Mouse (Mus musculus): ENCODE data around the gene Cytip. TPM values are rescaled to one million over a fixed set of nuclear protein-coding genes. Genes with fewer than 3 reads are reported as not detected.
A peak's percentile ranks its signal among the peaks of the same experiment; 100 is the strongest.

The Cytip gene
- polyA plus RNA-seq, 1 experiment from 2014 or later = 0.11 TPM

DNA sequence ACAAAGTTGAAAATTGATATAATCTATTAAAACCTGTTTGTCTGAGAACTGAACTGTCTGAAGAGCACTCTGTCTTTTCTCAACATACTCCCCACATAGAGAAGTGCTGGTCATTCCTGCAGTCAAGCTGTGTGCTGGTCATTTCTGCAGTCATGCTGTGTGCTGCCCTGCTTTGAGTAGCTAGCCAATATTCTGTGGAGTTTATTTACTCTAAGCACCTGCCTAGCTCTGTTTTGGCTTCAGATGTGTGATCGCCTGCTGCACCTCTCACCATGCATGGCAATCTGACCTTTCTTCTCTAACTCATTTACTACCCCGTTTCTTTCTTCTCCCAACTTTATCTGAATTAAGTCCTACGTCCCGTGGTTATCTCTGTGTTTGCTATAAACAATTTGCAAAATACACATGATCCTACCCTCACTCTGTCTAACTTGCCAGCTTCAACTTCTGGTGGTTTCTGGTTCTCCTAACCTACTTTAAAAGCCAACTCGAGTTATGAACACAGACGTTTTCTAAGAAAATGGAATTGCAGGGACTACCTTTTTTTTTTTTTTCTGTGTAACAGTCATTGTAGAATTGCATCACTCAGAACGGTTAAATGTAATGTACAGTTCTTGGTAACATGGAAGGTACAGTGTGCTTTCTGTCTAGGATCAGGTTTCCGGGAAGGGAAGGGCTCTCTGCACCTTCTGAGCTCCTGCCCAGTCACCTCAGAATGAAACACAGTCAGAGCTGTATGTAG, 7.9 kb downstream of the Cytip start:
- Histone ChIP-seq H3K27me3 (ENCODE audit: control insufficient read depth, insufficient read depth, low read length) (no peaks in the 10 kb centered on the region), H3K4me1 (replicated peaks; ENCODE audit: control insufficient read depth, insufficient read depth, low read length) (no peaks in the 10 kb centered on the region), H3K4me3 (ENCODE audit: low read depth, low read length) (no peak overlapping the region), H3K9me3 (ENCODE audit: control insufficient read depth, low read length) (no peaks in the 10 kb centered on the region), H3K9ac (ENCODE audit: low read depth, low read length) (no peak overlapping the region), H3K4me2 (replicated peaks; ENCODE audit: low read depth, low read length) (no peak overlapping the region), H3K36me3 (ENCODE audit: control insufficient read depth, insufficient read depth, low read length) (no peaks in the 10 kb centered on the region), H3K27ac (ENCODE audit: low read depth, low read length) (no peak overlapping the region)
- ATAC-seq (ENCODE audit: low FRiP score) = no peak
- 87% methylated on average over 8 of the region's 8 CpGs for WGBS
- no peak for DNase-seq (ENCODE audit: low spot score)

- H3K27ac ChIP-seq (ENCODE audit: low read depth, low read length) = no peak overlapping the region
- H3K9me3 ChIP-seq (ENCODE audit: control insufficient read depth, low read length) = no peaks in the 10 kb centered on the region
- H3K36me3 ChIP-seq (ENCODE audit: control insufficient read depth, insufficient read depth, low read length) = no peaks in the 10 kb centered on the region
- no peak overlapping the region for H3K4me2 ChIP-seq (replicated peaks; ENCODE audit: low read depth, low read length)
- no peaks in the 10 kb centered on the region for H3K27me3 ChIP-seq (ENCODE audit: control insufficient read depth, insufficient read depth, low read length)
- no peak overlapping the region for H3K9ac ChIP-seq (ENCODE audit: low read depth, low read length)
- ATAC-seq (ENCODE audit: low FRiP score) (no peak), DNase-seq (ENCODE audit: low spot score) (no peak)
- no peak overlapping the region for H3K4me3 ChIP-seq (ENCODE audit: low read depth, low read length)
- no peaks in the 10 kb centered on the region for H3K4me1 ChIP-seq (replicated peaks; ENCODE audit: control insufficient read depth, insufficient read depth, low read length)
- 61% methylated on average over 2 of the region's 2 CpGs for WGBS
Observed at GRCm38 (mm10) chr2:58184197-58184596, 11.1 kb downstream of the Cytip start.

- H3K27me3 ChIP-seq (ENCODE audit: control insufficient read depth, insufficient read depth, low read length) = no peaks in the 10 kb centered on the region
Observed at GRCm38 (mm10) chr2:58183658-58184057, 11.7 kb downstream of the Cytip start.

DNA sequence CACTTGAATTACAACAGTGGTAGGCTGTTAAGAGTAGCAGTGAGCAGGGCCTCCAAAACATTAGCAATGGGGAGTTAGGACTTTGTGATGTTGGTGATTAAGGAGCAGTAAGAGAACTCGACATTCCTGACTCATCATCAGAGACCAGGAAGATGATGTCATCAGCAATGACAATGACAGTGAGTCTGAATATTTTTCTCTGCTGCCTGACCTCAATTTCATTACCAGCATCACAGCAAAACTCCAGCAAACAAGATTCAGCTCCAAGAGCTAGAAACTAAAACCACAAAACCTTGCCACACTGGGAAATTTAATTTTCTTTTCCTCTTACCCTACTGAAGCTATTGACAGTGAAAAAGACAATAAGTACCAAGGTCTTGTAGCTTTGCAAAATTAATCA, 14.6 kb downstream of the Cytip start:
- Histone ChIP-seq H3K27me3 (ENCODE audit: control insufficient read depth, insufficient read depth, low read length) (no peaks in the 10 kb centered on the region), H3K27ac (ENCODE audit: low read depth, low read length) (no peak overlapping the region), H3K4me1 (replicated peaks; ENCODE audit: control insufficient read depth, insufficient read depth, low read length) (no peaks in the 10 kb centered on the region), H3K4me3 (ENCODE audit: low read depth, low read length) (no peak overlapping the region), H3K36me3 (ENCODE audit: control insufficient read depth, insufficient read depth, low read length) (no peaks in the 10 kb centered on the region), H3K9ac (ENCODE audit: low read depth, low read length) (no peak overlapping the region), H3K9me3 (ENCODE audit: control insufficient read depth, low read length) (no peaks in the 10 kb centered on the region), H3K4me2 (replicated peaks; ENCODE audit: low read depth, low read length) (no peak overlapping the region)
- ATAC-seq (ENCODE audit: low FRiP score) = no peak
- DNase-seq (ENCODE audit: low spot score) = no peak
- 93% methylated on average over 1 of the region's 1 CpGs for WGBS

More at GRCm38 (mm10) chr2:58183658-58184057, 11.7 kb downstream of the Cytip start:
- no peak overlapping the region for H3K9ac ChIP-seq (ENCODE audit: low read depth, low read length)
- no peaks in the 10 kb centered on the region for H3K9me3 ChIP-seq (ENCODE audit: control insufficient read depth, low read length)
- no peak overlapping the region for H3K4me3 ChIP-seq (ENCODE audit: low read depth, low read length)
- DNase-seq (ENCODE audit: low spot score) = no peak
- no peaks in the 10 kb centered on the region for H3K4me1 ChIP-seq (replicated peaks; ENCODE audit: control insufficient read depth, insufficient read depth, low read length)
- H3K36me3 ChIP-seq (ENCODE audit: control insufficient read depth, insufficient read depth, low read length) = no peaks in the 10 kb centered on the region
- no peak for ATAC-seq (ENCODE audit: low FRiP score)
- 82% methylated on average over 2 of the region's 2 CpGs for WGBS
- no peak overlapping the region for H3K27ac ChIP-seq (ENCODE audit: low read depth, low read length)
- no peak overlapping the region for H3K4me2 ChIP-seq (replicated peaks; ENCODE audit: low read depth, low read length)

- WGBS = 76% methylated on average over 1 of the region's 1 CpGs
- ATAC-seq (ENCODE audit: low FRiP score) = no peak
Observed at GRCm38 (mm10) chr2:58179056-58179455, 16.3 kb downstream of the Cytip start.

DNA sequence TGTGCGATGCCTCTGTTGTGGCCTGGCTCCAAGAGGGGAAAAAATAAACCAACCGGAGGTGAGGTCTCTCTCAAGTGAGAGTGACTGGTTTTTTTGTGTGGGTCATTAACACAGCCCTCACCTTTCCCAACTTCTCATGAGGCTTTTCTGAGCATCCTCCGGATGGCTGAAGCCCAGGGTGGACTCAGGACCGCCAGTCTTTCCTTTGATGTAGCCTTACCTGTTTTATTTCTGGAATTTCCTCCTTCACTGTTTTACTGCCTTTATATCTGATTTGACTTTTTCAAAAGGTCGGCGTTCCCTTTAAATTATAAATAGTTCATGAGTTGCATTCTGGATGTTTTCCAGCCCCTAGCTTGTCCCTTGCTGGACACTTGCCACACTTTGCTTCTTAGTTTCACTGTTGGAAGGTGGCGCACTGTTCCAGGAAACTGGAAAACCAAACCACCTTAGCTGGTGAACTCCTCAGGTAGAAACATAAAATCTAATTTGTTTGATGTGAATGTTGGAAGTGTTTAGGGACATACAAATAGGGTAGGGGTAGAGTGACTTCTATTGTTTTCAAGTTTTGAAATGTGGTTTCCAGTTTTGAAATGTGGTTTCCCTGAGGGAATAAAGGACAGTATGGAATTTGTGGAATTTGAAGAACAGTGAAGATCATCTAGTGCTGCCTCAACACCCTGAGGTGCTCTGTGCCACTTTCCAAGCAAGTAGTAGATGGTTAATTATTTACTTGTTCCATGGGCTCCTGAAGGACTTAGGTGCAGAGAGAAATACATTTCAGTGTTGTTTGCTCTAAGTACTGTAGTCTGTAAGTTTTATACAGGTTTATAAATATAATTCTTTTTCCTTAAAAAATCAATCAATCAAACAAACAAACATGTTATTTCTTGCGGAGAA, 19.7 kb downstream of the Cytip start:
- ATAC-seq (ENCODE audit: low FRiP score) (no peak), DNase-seq (ENCODE audit: low spot score) (no peak)
- Histone ChIP-seq H3K9ac (ENCODE audit: low read depth, low read length) (no peak overlapping the region), H3K4me2 (replicated peaks; ENCODE audit: low read depth, low read length) (no peak overlapping the region), H3K4me3 (ENCODE audit: low read depth, low read length) (no peak overlapping the region), H3K27me3 (ENCODE audit: control insufficient read depth, insufficient read depth, low read length) (no peaks in the 10 kb centered on the region), H3K27ac (ENCODE audit: low read depth, low read length) (no peak overlapping the region), H3K9me3 (ENCODE audit: control insufficient read depth, low read length) (no peaks in the 10 kb centered on the region), H3K4me1 (replicated peaks; ENCODE audit: control insufficient read depth, insufficient read depth, low read length) (no peaks in the 10 kb centered on the region), H3K36me3 (ENCODE audit: control insufficient read depth, insufficient read depth, low read length) (no peaks in the 10 kb centered on the region)
- 90% methylated on average over 8 of the region's 8 CpGs for WGBS

More at GRCm38 (mm10) chr2:58179056-58179455, 16.3 kb downstream of the Cytip start:
- no peaks in the 10 kb centered on the region for H3K27me3 ChIP-seq (ENCODE audit: control insufficient read depth, insufficient read depth, low read length)
- H3K9ac ChIP-seq (ENCODE audit: low read depth, low read length) = no peak overlapping the region
- H3K27ac ChIP-seq (ENCODE audit: low read depth, low read length) = no peak overlapping the region
- no peaks in the 10 kb centered on the region for H3K9me3 ChIP-seq (ENCODE audit: control insufficient read depth, low read length)
- H3K36me3 ChIP-seq (ENCODE audit: control insufficient read depth, insufficient read depth, low read length) = no peaks in the 10 kb centered on the region
- no peak for DNase-seq (ENCODE audit: low spot score)
- H3K4me1 ChIP-seq (replicated peaks; ENCODE audit: control insufficient read depth, insufficient read depth, low read length) = no peaks in the 10 kb centered on the region
- no peak overlapping the region for H3K4me3 ChIP-seq (ENCODE audit: low read depth, low read length)
- H3K4me2 ChIP-seq (replicated peaks; ENCODE audit: low read depth, low read length) = no peak overlapping the region

- no peak overlapping the region for H3K4me2 ChIP-seq (replicated peaks; ENCODE audit: low read depth, low read length)
- no peaks in the 10 kb centered on the region for H3K36me3 ChIP-seq (ENCODE audit: control insufficient read depth, insufficient read depth, low read length)
- H3K9me3 ChIP-seq (ENCODE audit: control insufficient read depth, low read length) = no peaks in the 10 kb centered on the region
- ATAC-seq (ENCODE audit: low FRiP score) (peak; percentile 51; the same call in 1 of the 2 replicates), DNase-seq (ENCODE audit: low spot score) (no peak)
- 83% methylated on average over 9 of the region's 9 CpGs for WGBS
- H3K27me3 ChIP-seq (ENCODE audit: control insufficient read depth, insufficient read depth, low read length) = no peaks in the 10 kb centered on the region
- H3K4me3 ChIP-seq (ENCODE audit: low read depth, low read length) = no peak overlapping the region
- H3K4me1 ChIP-seq (replicated peaks; ENCODE audit: control insufficient read depth, insufficient read depth, low read length) = no peaks in the 10 kb centered on the region
- no peak overlapping the region for H3K9ac ChIP-seq (ENCODE audit: low read depth, low read length)
- no peak overlapping the region for H3K27ac ChIP-seq (ENCODE audit: low read depth, low read length)
Observed at GRCm38 (mm10) chr2:58174476-58175286, 20.7 kb downstream of the Cytip start.

DNA sequence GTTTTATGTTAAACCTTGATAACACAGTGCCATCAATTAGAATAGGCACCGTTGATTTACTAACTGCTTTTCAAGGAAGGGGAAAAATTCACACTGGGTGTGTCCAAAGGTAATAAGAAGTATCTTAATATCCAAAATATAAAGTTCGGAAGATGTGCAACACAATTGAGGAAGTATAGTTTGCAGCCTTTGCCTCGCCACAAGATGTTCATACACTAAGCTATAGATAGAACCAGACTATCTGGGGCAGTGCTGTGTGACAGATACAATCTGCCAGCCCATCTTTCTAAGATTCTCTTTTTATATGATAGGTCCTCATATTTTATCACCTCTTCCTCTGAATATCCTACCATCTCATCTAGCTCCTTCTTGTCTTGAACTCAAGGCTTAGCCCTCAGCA, 22.4 kb downstream of the Cytip start:
- H3K27me3 ChIP-seq (ENCODE audit: control insufficient read depth, insufficient read depth, low read length) = no peaks in the 10 kb centered on the region
- no peak overlapping the region for H3K27ac ChIP-seq (ENCODE audit: low read depth, low read length)
- H3K4me2 ChIP-seq (replicated peaks; ENCODE audit: low read depth, low read length) = no peak overlapping the region
- H3K36me3 ChIP-seq (ENCODE audit: control insufficient read depth, insufficient read depth, low read length) = no peaks in the 10 kb centered on the region
- H3K9me3 ChIP-seq (ENCODE audit: control insufficient read depth, low read length) = no peaks in the 10 kb centered on the region
- no peak overlapping the region for H3K4me3 ChIP-seq (ENCODE audit: low read depth, low read length)
- WGBS = 87% methylated on average over 3 of the region's 3 CpGs
- no peak overlapping the region for H3K9ac ChIP-seq (ENCODE audit: low read depth, low read length)
- DNase-seq (ENCODE audit: low spot score) = no peak
- no peaks in the 10 kb centered on the region for H3K4me1 ChIP-seq (replicated peaks; ENCODE audit: control insufficient read depth, insufficient read depth, low read length)
- no peak for ATAC-seq (ENCODE audit: low FRiP score)

Measured in hindbrain, embryonic 11.5 days (tissue).